Mouse (Mus musculus): ENCODE data around the gene Diexf.

Gene Diexf

GRCm38 (mm10) chr1:193085541-193086020, 44.5 kb downstream of the Diexf start:
- DNase-seq, result no peak

GRCm38 (mm10) chr1:193084016-193084415, 46.1 kb downstream of the Diexf start:
- no peak for DNase-seq

- DNase-seq, result no peak
Observed at GRCm38 (mm10) chr1:193083051-193083450, 47.0 kb downstream of the Diexf start.

GRCm38 (mm10) chr1:193082311-193082921, 47.7 kb downstream of the Diexf start:
- DNase-seq, result peak in 1 of 2 experiments; percentile 15

GRCm38 (mm10) chr1:193062618-193063017, 67.5 kb downstream of the Diexf start:
- DNase-seq, result no peak

- no peak for DNase-seq
Observed at GRCm38 (mm10) chr1:193060167-193060566, 69.9 kb downstream of the Diexf start.

GRCm38 (mm10) chr1:193059596-193059995, 70.5 kb downstream of the Diexf start:
- DNase-seq, result no peak

- DNase-seq, result no peak
Observed at GRCm38 (mm10) chr1:193054401-193054800, 75.7 kb downstream of the Diexf start.

- no peak for DNase-seq
Observed at GRCm38 (mm10) chr1:193053065-193053464, 77.0 kb downstream of the Diexf start.

GRCm38 (mm10) chr1:193047616-193048015, 82.5 kb downstream of the Diexf start:
- DNase-seq, result no peak

GRCm38 (mm10) chr1:193042760-193043295, 87.2 kb downstream of the Diexf start:
- no peak for DNase-seq

All from lung, adult 18-20 months (tissue).